Mouse (Mus musculus) stomach, embryonic 16.5 days (tissue): ENCODE measurements around the gene Ror2. TPM values are rescaled to one million over a fixed set of nuclear protein-coding genes. Genes with fewer than 3 reads are reported as not detected.
A peak's percentile ranks its signal among the peaks of the same experiment; 100 is the strongest.

Source experiments
- ATAC-seq: fragments of 200-750 bp; cut with Nextera tagmentation; 2 replicates; pipeline ENCODE4 v1.8.0; 2017; ENCODE audit warnings: moderate number of reproducible peaks, moderate TSS enrichment; ENCODE audit not compliant: insufficient read depth, low FRiP score
- H3K27ac ChIP-seq: fragments of 300-500 bp; sonication (generic); 2 replicates; pipeline ENCODE4 v1.5.1; 2014; ENCODE audit warnings: low read length
- H3K27me3 ChIP-seq: fragments of 300-500 bp; sonication (generic); 2 replicates; pipeline ENCODE4 v1.6.1; 2014; ENCODE audit warnings: low read length, control low read depth, mixed read lengths; ENCODE audit not compliant: control insufficient read depth, insufficient read depth
- H3K36me3 ChIP-seq: fragments of 300-500 bp; sonication (generic); 2 replicates; pipeline ENCODE4 v1.6.1; 2014; ENCODE audit warnings: low read length; ENCODE audit not compliant: control insufficient read depth, insufficient read depth
- H3K4me1 ChIP-seq: fragments of 300-500 bp; sonication (generic); 2 replicates; pipeline ENCODE4 v1.6.1; 2014; ENCODE audit warnings: low read length, control low read depth, mixed read lengths; ENCODE audit not compliant: control insufficient read depth, insufficient read depth
- H3K4me2 ChIP-seq: fragments of 300-500 bp; sonication (generic); 2 replicates; pipeline ENCODE4 v1.6.1; 2014; ENCODE audit warnings: low read depth, low read length, mixed read lengths
- H3K4me3 ChIP-seq: fragments of 300-500 bp; sonication (generic); replicated peaks from 2 replicates; pipeline ENCODE4 v1.5.1; 2014; ENCODE audit warnings: mild to moderate bottlenecking, low read length
- H3K9ac ChIP-seq: fragments of 300-500 bp; sonication (generic); 2 replicates; pipeline ENCODE4 v1.6.1; 2014; ENCODE audit warnings: low read length
- H3K9me3 ChIP-seq: fragments of 300-500 bp; sonication (generic); replicated peaks from 2 replicates; pipeline ENCODE4 v1.6.1; 2016; ENCODE audit warnings: low read length, control low read depth; ENCODE audit not compliant: control insufficient read depth
- WGBS: fragments of 180-500 bp; shearing (Covaris S2); extraction: QIAGEN DNeasy Blood & Tissue Kit; methylation state at CpG from one replicate; pipeline ENCODE4 v1.1.7; 2014; 5-methylcytosine and 5-hydroxymethylcytosine counted together
- polyA plus RNA-seq: library from polyadenylated mRNA; unstranded; fragments of >200 nt; fragmentation: Nextera tagmentation; extraction: Ambion mirVana; gene quantifications from 2 replicates; pipeline ENCODE4 v1.2.1, GENCODE M21; 2015

Ror2 gene
- polyA plus RNA-seq, 1 experiment from 2014 or later: 13.5 TPM

DNA sequence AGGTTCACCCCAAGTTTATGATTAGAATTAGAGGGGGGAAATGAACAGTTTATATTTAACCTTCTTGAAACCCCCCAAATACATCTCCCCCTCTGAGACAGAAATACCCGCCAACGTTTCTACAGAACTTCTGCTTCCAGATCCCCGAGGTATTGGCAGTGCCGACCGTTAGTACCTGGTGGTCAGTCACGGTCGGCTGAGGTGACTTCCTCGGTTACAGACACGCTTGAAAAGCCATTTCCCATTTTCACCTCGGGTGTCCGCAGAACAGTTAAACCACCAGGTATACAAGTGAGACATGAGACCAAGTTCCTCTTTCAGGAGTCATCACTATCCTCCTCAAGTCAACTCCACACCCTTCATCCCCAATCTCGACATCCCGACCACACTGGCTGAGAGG, 179.2 kb downstream of the Ror2 start:
- Histone ChIP-seq H3K9ac (no peak overlapping the region), H3K4me1 (no peaks in the 10 kb centered on the region), H3K27ac (no peak overlapping the region), H3K27me3 (no peaks in the 10 kb centered on the region), H3K36me3 (peaks cover 9% of the 10 kb centered on the region; the same call in 1 of the 2 replicates), H3K4me3 (no peak overlapping the region), H3K9me3 (no peaks in the 10 kb centered on the region), H3K4me2 (no peak overlapping the region)
- no peak for ATAC-seq
- WGBS: 86% methylated on average over 13 of the region's 13 CpGs

DNA sequence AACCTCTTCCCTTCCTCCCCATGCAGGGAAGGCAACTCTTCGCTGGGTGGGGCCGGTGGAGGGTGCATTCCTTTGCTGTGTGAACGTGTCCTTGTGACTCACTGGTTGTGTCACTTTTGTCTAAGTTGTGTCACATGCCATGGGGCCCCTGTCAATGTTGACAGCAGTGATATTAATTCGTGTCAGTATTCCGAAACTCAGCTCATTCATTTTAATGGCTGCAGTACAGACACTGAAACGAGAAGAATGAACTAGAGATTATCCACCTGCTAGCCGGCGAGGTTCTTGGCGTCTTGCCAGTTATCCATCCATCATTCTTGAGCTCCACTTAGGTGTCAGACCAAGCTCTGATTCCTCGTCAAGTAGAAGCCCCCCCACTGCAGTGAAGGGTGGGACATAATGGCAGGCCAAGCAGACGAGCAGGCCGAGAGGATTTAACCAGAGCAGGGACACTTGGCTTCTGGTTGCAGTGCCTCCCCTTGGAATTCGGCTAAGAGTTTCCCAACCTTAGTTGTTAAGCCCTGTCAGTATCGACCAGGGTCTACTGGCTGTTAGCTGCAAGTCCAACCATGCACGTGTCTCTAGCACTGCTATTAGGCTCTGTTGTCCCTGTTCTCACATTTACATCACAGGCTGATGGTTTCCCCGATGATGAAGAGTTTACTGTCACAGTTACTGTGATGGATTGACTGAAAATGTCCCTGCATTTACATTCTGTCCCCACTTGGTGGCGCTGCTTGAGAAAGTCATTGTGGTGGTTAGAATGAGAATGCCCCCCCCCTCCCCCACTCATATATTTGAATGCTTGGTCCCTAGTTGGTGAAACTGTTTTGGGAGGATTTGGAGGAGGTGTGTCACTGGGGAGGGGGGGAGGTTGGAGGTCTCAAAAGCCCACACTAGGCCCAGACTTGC, 185.9 kb downstream of the Ror2 start:
- no peak overlapping the region for H3K4me2 ChIP-seq
- peak; percentile 66; the same call in 1 of the 2 replicates for ATAC-seq
- H3K36me3 ChIP-seq: no peaks in the 10 kb centered on the region
- no peaks in the 10 kb centered on the region for H3K27me3 ChIP-seq
- 0 out of 2 replicates have a peak overlapping the region, but pooled peaks have one; percentile 48 for H3K27ac ChIP-seq
- 0 out of 2 replicates have a peak, but pooled peaks cover 4% of the 10 kb centered on the region for H3K4me1 ChIP-seq
- H3K4me3 ChIP-seq: no peak overlapping the region
- 19% methylated on average over 17 of the region's 17 CpGs for WGBS
- H3K9me3 ChIP-seq: no peaks in the 10 kb centered on the region
- no peak overlapping the region for H3K9ac ChIP-seq

DNA sequence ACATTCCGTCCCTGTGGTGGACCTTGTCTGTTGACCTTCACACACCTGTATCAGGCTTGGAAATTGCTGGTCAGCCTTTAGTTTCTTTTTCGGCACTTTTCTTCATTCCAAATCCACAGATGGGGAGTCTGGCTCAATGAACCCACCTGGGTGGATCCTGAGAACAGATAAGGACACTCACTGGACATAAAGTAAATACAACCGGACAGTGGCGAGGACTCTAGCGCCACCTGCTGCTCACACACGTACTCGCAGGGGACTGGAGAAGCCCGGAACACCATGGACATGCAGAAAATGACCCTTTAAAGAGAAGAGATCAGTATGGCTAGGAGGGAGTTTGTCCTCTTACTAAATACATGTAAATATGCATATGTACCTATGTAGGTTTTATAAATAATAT, 189.3 kb downstream of the Ror2 start:
- H3K4me3 ChIP-seq: no peak overlapping the region
- no peak overlapping the region for H3K27ac ChIP-seq
- H3K4me2 ChIP-seq: no peak overlapping the region
- H3K9ac ChIP-seq: no peak overlapping the region
- H3K4me1 ChIP-seq: 0 out of 2 replicates have a peak, but pooled peaks cover 4% of the 10 kb centered on the region
- no peaks in the 10 kb centered on the region for H3K9me3 ChIP-seq
- no peaks in the 10 kb centered on the region for H3K27me3 ChIP-seq
- no peak for ATAC-seq
- H3K36me3 ChIP-seq: no peaks in the 10 kb centered on the region
- WGBS: 13% methylated on average over 8 of the region's 8 CpGs

DNA sequence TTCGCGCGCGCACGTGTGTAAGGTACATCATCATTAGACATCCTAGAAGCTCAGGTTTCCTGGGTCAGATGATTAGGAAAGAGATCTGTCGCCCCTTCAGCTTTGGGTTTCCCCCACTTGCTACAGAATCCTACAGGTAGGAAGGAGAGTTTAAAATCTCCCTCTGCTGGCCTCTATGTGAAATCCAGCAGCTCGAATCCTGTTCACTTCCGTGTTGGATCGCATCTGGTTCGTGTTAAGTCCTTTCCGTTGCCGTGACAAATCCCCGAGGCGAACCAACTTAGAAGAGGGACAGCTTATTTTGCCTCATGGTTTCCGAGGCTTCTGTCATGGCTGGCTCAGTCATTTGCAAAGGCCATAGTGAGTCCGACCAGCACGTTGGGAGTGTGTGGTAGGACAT, 190.7 kb downstream of the Ror2 start:
- WGBS: 72% methylated on average over 17 of the region's 17 CpGs
- H3K4me3 ChIP-seq: no peak overlapping the region
- no peak for ATAC-seq
- no peaks in the 10 kb centered on the region for H3K36me3 ChIP-seq
- H3K27me3 ChIP-seq: no peaks in the 10 kb centered on the region
- no peak overlapping the region for H3K4me2 ChIP-seq
- no peak overlapping the region for H3K9ac ChIP-seq
- no peak overlapping the region for H3K27ac ChIP-seq
- H3K4me1 ChIP-seq: 0 out of 2 replicates have a peak, but pooled peaks cover 4% of the 10 kb centered on the region
- H3K9me3 ChIP-seq: no peaks in the 10 kb centered on the region

DNA sequence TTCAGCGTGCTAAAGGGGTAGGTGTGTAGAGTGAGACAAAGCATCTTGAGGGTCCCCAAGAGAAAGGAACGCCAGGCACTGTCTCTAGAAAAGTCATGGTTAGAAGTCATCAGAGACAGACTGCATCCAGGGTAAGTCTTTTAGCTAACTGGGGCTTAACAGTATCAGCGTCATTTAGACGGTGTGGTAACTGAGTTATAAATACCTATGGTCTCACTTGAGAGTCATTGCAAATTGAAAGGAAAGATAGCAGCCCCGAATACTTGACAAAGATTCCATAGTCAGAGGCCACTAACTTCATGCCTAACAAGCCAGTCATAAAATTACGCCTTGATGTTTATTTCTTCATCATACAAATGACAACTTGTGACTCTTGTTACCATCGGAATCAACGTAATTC, 191.3 kb downstream of the Ror2 start:
- H3K36me3 ChIP-seq: no peaks in the 10 kb centered on the region
- H3K27ac ChIP-seq: no peak overlapping the region
- H3K27me3 ChIP-seq: no peaks in the 10 kb centered on the region
- H3K4me1 ChIP-seq: 0 out of 2 replicates have a peak, but pooled peaks cover under 1% of the 10 kb centered on the region
- H3K9ac ChIP-seq: no peak overlapping the region
- no peaks in the 10 kb centered on the region for H3K9me3 ChIP-seq
- H3K4me2 ChIP-seq: no peak overlapping the region
- no peak overlapping the region for H3K4me3 ChIP-seq
- 89% methylated on average over 8 of the region's 8 CpGs for WGBS
- no peak for ATAC-seq

GRCm38 (mm10) chr13:53093407-53093806, 192.5 kb downstream of the Ror2 start:
- Histone ChIP-seq H3K27me3 (no peaks in the 10 kb centered on the region), H3K36me3 (no peaks in the 10 kb centered on the region), H3K9ac (no peak overlapping the region), H3K27ac (peak overlapping the region; percentile 5; the same call in 1 of the 2 replicates), H3K4me1 (no peaks in the 10 kb centered on the region), H3K4me2 (no peak overlapping the region), H3K9me3 (no peaks in the 10 kb centered on the region), H3K4me3 (no peak overlapping the region)
- no peak for ATAC-seq
- 31% methylated on average over 4 of the region's 4 CpGs for WGBS

GRCm38 (mm10) chr13:53086552-53087282, 199.2 kb downstream of the Ror2 start:
- no peaks in the 10 kb centered on the region for H3K4me1 ChIP-seq
- H3K27me3 ChIP-seq: no peaks in the 10 kb centered on the region
- H3K4me2 ChIP-seq: no peak overlapping the region
- ATAC-seq: no peak; the same call in 1 of the 2 replicates
- no peak overlapping the region for H3K9ac ChIP-seq
- no peaks in the 10 kb centered on the region for H3K36me3 ChIP-seq
- no peak overlapping the region for H3K27ac ChIP-seq
- no peaks in the 10 kb centered on the region for H3K9me3 ChIP-seq
- H3K4me3 ChIP-seq: no peak overlapping the region
- WGBS: 67% methylated on average over 23 of the region's 23 CpGs

GRCm38 (mm10) chr13:53081846-53082245, 204.1 kb downstream of the Ror2 start:
- no peak overlapping the region for H3K27ac ChIP-seq
- H3K4me2 ChIP-seq: no peak overlapping the region
- H3K36me3 ChIP-seq: no peaks in the 10 kb centered on the region
- no peak overlapping the region for H3K9ac ChIP-seq
- no peak for ATAC-seq
- no peaks in the 10 kb centered on the region for H3K4me1 ChIP-seq
- 47% methylated on average over 6 of the region's 6 CpGs for WGBS
- no peak overlapping the region for H3K4me3 ChIP-seq
- H3K27me3 ChIP-seq: no peaks in the 10 kb centered on the region
- no peaks in the 10 kb centered on the region for H3K9me3 ChIP-seq
